9 mouse cellular contexts compared by ENCODE assay signal in genomic region chr4:124905971-124906822, GRCm38 (mm10). TPM values are rescaled to one million over a fixed set of nuclear protein-coding genes. Genes with fewer than 3 reads are reported as not detected.
DNase-seq lines count a peak whose midpoint lies in the region; ATAC-seq lines count a peak whose summit lies in the region.
"Had no signal": no experiment of that assay in that cellular context is flagged by ENCODE, and none has a peak within 500 bp of the region (broad histone marks: within the 10 kb centered on the region; RNA-seq: fewer than 3 reads in every experiment).

No protein-coding gene starts in this region.

- H3K4me3 ChIP-seq in limb, embryonic 11.5 days (ENCODE audit: low read depth, low read length) = peak overlapping the region; percentile 18
- H3K4me3 ChIP-seq in stomach, embryonic 14.5 days (ENCODE audit: low read depth, low read length) = peak overlapping the region; percentile 17; the same call in 1 of the 2 replicates
- H3K4me3 ChIP-seq: myocyte had no signal

- H3K4me1 ChIP-seq in limb, embryonic 11.5 days (ENCODE audit: control insufficient read depth, insufficient read depth, low read length) = peaks cover 7% of the 10 kb centered on the region
- H3K4me1 ChIP-seq in stomach, embryonic 14.5 days (ENCODE audit: control insufficient read depth, insufficient read depth, low read length) = peaks cover 11% of the 10 kb centered on the region

- H3K36me3 ChIP-seq in limb, embryonic 11.5 days (ENCODE audit: control insufficient read depth, insufficient read depth, low read length) = no peaks in the 10 kb centered on the region
- H3K36me3 ChIP-seq in stomach, embryonic 14.5 days (ENCODE audit: control insufficient read depth, insufficient read depth, low read length) = no peaks in the 10 kb centered on the region

- H3K27ac ChIP-seq in limb, embryonic 11.5 days (replicated peaks; ENCODE audit: low read depth, low read length) = no peak overlapping the region
- no peak overlapping the region for H3K27ac ChIP-seq in stomach, embryonic 14.5 days (ENCODE audit: low read length)

- peak overlapping the region; percentile 46 for H3K4me2 ChIP-seq in limb, embryonic 11.5 days (ENCODE audit: low read depth, severe bottlenecking)
- peak overlapping the region; percentile 40 for H3K4me2 ChIP-seq in stomach, embryonic 14.5 days (replicated peaks; ENCODE audit: low read depth, low read length)

- peak; percentile 73 for ATAC-seq in limb, embryonic 11.5 days (ENCODE audit: insufficient number of reproducible peaks, low FRiP score, low TSS enrichment, low read depth)
- peak; percentile 75; the same call in 1 of the 2 replicates for ATAC-seq in stomach, embryonic 14.5 days (ENCODE audit: insufficient number of reproducible peaks, insufficient read depth, low FRiP score, low read depth)

- H3K9me3 ChIP-seq in limb, embryonic 11.5 days (ENCODE audit: control insufficient read depth, low read length) = no peaks in the 10 kb centered on the region
- H3K9me3 ChIP-seq in stomach, embryonic 14.5 days (ENCODE audit: control insufficient read depth, low read depth, low read length) = no peaks in the 10 kb centered on the region

- 0 out of 2 replicates have a peak, but pooled peaks cover 3% of the 10 kb centered on the region for H3K27me3 ChIP-seq in limb, embryonic 11.5 days (ENCODE audit: control insufficient read depth, insufficient read depth, low read length)
- H3K27me3 ChIP-seq in stomach, embryonic 14.5 days (ENCODE audit: control insufficient read depth, insufficient read depth, low read length) = no peaks in the 10 kb centered on the region

- peak; percentile 11 for DNase-seq in adrenal gland, adult 2 months
- DNase-seq in adrenal gland, adult 18-20 months (ENCODE audit: low spot score in 2 of 2) = no peak
- peak; percentile 67 for DNase-seq in right cerebral cortex, postnatal 14 days
- DNase-seq in right cerebral cortex, adult 2 months (ENCODE audit: low spot score in 2 of 2) = no peak
- DNase-seq in limb, embryonic 11.5 days (ENCODE audit: low spot score) = peak; percentile 81
- DNase-seq in adipocyte (ENCODE audit: low spot score) = no peak
- no peak for DNase-seq in cerebellum, adult 9-11 months

- H3K9ac ChIP-seq in limb, embryonic 11.5 days (ENCODE audit: low read length) = no peak overlapping the region
- H3K9ac ChIP-seq in stomach, embryonic 14.5 days (replicated peaks; ENCODE audit: low read depth, low read length) = peak overlapping the region; percentile 6; the same call in 1 of the 2 replicates

- 7% methylated on average over 21 of the region's 21 CpGs for WGBS in limb, embryonic 11.5 days
- 7% methylated on average over 21 of the region's 21 CpGs for WGBS in stomach, embryonic 14.5 days

RNA-seq across cellular contexts. Expression of gene Epha10, which starts 25.5 kb away (rescaled TPM):
- 1 to 10 TPM; 1.7 to 2.9 TPM for total RNA-seq in adrenal gland, adult 2 months (2021)
- 3.3 TPM in 2 replicates for polyA plus RNA-seq in adrenal gland, adult 2 months (2012; rRNA removed)
- total RNA-seq in adrenal gland, adult 18-20 months (2021) = 1 to 10 TPM; 1.9 to 2.4 TPM
- polyA plus RNA-seq in limb, embryonic 11.5 days (2014; fragmentation: Nextera tagmentation; extraction: Ambion mirVana) = 0.10 and 0.17 TPM in 2 replicates
- polyA plus RNA-seq in stomach, embryonic 14.5 days (2014; fragmentation: Nextera tagmentation; extraction: Ambion mirVana) = 0.21 and 0.56 TPM in 2 replicates
- polyA plus RNA-seq: myocyte had no signal

RNA-seq across cellular contexts. Expression of gene 9930104L06Rik, which starts 30.7 kb away (rescaled TPM):
- total RNA-seq in adrenal gland, adult 2 months (2021) = 10 to 100 TPM; 10.3 to 15.3 TPM
- 13.2 and 21.1 TPM in 2 replicates for polyA plus RNA-seq in adrenal gland, adult 2 months (2012; rRNA removed)
- total RNA-seq in adrenal gland, adult 18-20 months (2021) = 10 to 100 TPM; 12.7 to 14.0 TPM
- polyA plus RNA-seq in limb, embryonic 11.5 days (2014; fragmentation: Nextera tagmentation; extraction: Ambion mirVana) = 4.9 and 5.1 TPM in 2 replicates
- 5.0 and 6.0 TPM in 2 replicates for polyA plus RNA-seq in stomach, embryonic 14.5 days (2014; fragmentation: Nextera tagmentation; extraction: Ambion mirVana)

RNA-seq across cellular contexts. Expression of gene Cdca8, which starts 32.9 kb away (rescaled TPM):
- 1 to 10 TPM; 2.0 to 4.8 TPM for total RNA-seq in adrenal gland, adult 2 months (2021)
- polyA plus RNA-seq in adrenal gland, adult 2 months (2012; rRNA removed) = 3.7 and 4.1 TPM in 2 replicates
- total RNA-seq in adrenal gland, adult 18-20 months (2021) = 1 to 10 TPM; 2.3 to 2.5 TPM
- 210 and 223 TPM in 2 replicates for polyA plus RNA-seq in limb, embryonic 11.5 days (2014; fragmentation: Nextera tagmentation; extraction: Ambion mirVana)
- polyA plus RNA-seq in stomach, embryonic 14.5 days (2014; fragmentation: Nextera tagmentation; extraction: Ambion mirVana) = 121 and 125 TPM in 2 replicates

RNA-seq across cellular contexts. Expression of gene Maneal, which starts 44.2 kb away (rescaled TPM):
- 1 to 10 TPM; 4.7 TPM for total RNA-seq in adrenal gland, adult 2 months (2021)
- polyA plus RNA-seq in adrenal gland, adult 2 months (2012; rRNA removed) = 5.9 and 6.5 TPM in 2 replicates
- 1 to 10 TPM; 4.0 to 5.0 TPM for total RNA-seq in adrenal gland, adult 18-20 months (2021)
- 0.43 and 0.81 TPM in 2 replicates for polyA plus RNA-seq in limb, embryonic 11.5 days (2014; fragmentation: Nextera tagmentation; extraction: Ambion mirVana)
- polyA plus RNA-seq in stomach, embryonic 14.5 days (2014; fragmentation: Nextera tagmentation; extraction: Ambion mirVana) = 1.6 and 1.7 TPM in 2 replicates
- polyA plus RNA-seq: myocyte had no signal

RNA-seq across cellular contexts. Expression of gene 1110065P20Rik, which starts 55.2 kb away (rescaled TPM):
- 10 to 100 TPM; 29.3 to 47.0 TPM for total RNA-seq in adrenal gland, adult 2 months (2021)
- polyA plus RNA-seq in adrenal gland, adult 2 months (2012; rRNA removed) = 63.4 and 70.0 TPM in 2 replicates
- 10 to 100 TPM; 44.6 TPM for total RNA-seq in adrenal gland, adult 18-20 months (2021)
- 46.6 and 47.5 TPM in 2 replicates for polyA plus RNA-seq in limb, embryonic 11.5 days (2014; fragmentation: Nextera tagmentation; extraction: Ambion mirVana)
- polyA plus RNA-seq in stomach, embryonic 14.5 days (2014; fragmentation: Nextera tagmentation; extraction: Ambion mirVana) = 60.1 and 69.1 TPM in 2 replicates

Comparison
In these comparisons a context has a peak if more than half of its experiments do, and no peak if none do; other contexts are left out.
1. DNase-seq: peak in adrenal gland, adult 2 months (single experiment), right cerebral cortex, postnatal 14 days (single experiment) and limb, embryonic 11.5 days (single experiment); none in adrenal gland, adult 18-20 months (0 of 2), right cerebral cortex, adult 2 months (0 of 2), adipocyte (single experiment) and cerebellum, adult 9-11 months (single experiment).
2. RNA of gene Cdca8, which starts 32.9 kb away (polyA plus RNA-seq): 210 to 223 TPM in limb, embryonic 11.5 days and 121 to 125 TPM in stomach, embryonic 14.5 days; 3.7 to 4.1 TPM in adrenal gland, adult 2 months; every median in the first group is over 10 times any median in the second.